ENCODE assay signal across 33 mouse cellular contexts in the genomic region with DNA sequence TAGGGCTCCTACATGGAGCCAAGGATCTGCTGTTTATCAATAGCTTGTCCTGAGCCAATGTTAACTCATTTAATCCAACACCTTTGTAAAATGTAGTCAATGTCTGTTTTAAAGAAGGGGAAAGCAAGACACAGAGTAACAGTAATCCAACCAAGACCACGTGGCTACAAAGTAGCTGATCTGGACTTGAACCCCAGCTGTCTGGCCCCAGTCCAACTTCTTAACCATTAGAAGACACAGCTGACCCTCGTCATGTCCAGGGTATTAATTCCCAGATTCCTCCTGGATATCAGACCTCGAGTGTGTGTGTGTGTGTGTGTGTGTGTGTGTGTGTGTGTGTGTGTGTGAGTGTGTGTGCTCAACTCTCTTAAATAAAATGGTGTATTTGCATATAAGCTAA. TPM values are rescaled to one million over a fixed set of nuclear protein-coding genes. Genes with fewer than 3 reads are reported as not detected.
"Had no signal": no experiment of that assay in that cellular context is flagged by ENCODE, and none has a peak within 500 bp of the region (broad histone marks: within the 10 kb centered on the region; RNA-seq: fewer than 3 reads in every experiment).

No protein-coding gene starts in this region.

- H3K4me1 ChIP-seq: embryonic facial prominence, embryonic 12.5 days had no signal

- H3K36me3 ChIP-seq: embryonic facial prominence, embryonic 10.5 days; embryonic facial prominence, embryonic 12.5 days; embryonic facial prominence, embryonic 13.5 days; embryonic facial prominence, embryonic 15.5 days; forebrain, embryonic 10.5 days; forebrain, embryonic 12.5 days; forebrain, embryonic 15.5 days had no signal

- H3K27ac ChIP-seq: embryonic facial prominence, embryonic 10.5 days; embryonic facial prominence, embryonic 12.5 days; embryonic facial prominence, embryonic 13.5 days; embryonic facial prominence, embryonic 15.5 days; forebrain, embryonic 10.5 days; forebrain, embryonic 12.5 days; forebrain, embryonic 13.5 days; forebrain, embryonic 15.5 days; gastrocnemius, adult 2 months; heart, adult 2 months had no signal

- H3K9ac ChIP-seq: embryonic facial prominence, embryonic 12.5 days; embryonic facial prominence, embryonic 13.5 days; embryonic facial prominence, embryonic 15.5 days; forebrain, embryonic 12.5 days; forebrain, embryonic 13.5 days; forebrain, embryonic 15.5 days; forebrain, postnatal 0 days had no signal

- H3K9me3 ChIP-seq: embryonic facial prominence, embryonic 10.5 days; embryonic facial prominence, embryonic 12.5 days; embryonic facial prominence, embryonic 13.5 days; embryonic facial prominence, embryonic 15.5 days; forebrain, embryonic 10.5 days; forebrain, embryonic 12.5 days; forebrain, embryonic 13.5 days; forebrain, embryonic 15.5 days had no signal

- H3K27me3 ChIP-seq: embryonic facial prominence, embryonic 12.5 days had no signal

- H3K4me2 ChIP-seq: embryonic facial prominence, embryonic 12.5 days; embryonic facial prominence, embryonic 13.5 days; embryonic facial prominence, embryonic 15.5 days; forebrain, embryonic 12.5 days; forebrain, embryonic 13.5 days; forebrain, embryonic 15.5 days had no signal

- ATAC-seq: forebrain, embryonic 13.5 days; forebrain, embryonic 14.5 days; forebrain, embryonic 15.5 days; forebrain, embryonic 16.5 days; forebrain, postnatal 0 days had no signal

- DNase-seq: cerebellum, adult 2 months; cerebellum, adult 8-10 months; cerebellum, adult 9-10 months; cerebellum, adult 9-11 months; cerebellum, postnatal 10 days; cerebellum, postnatal 14 days; cerebellum, postnatal 25 days; cerebellum, postnatal 36 days; embryo, embryonic 11 days; forebrain, postnatal 0 days; gastrocnemius, adult 2 months; gastrocnemius, postnatal 10 days; gastrocnemius, postnatal 14 days; gastrocnemius, postnatal 25 days; gastrocnemius, postnatal 36 days; heart, adult 11 months; heart, adult 18-20 months; heart, adult 2 months had no signal

- H3K4me3 ChIP-seq: embryonic facial prominence, embryonic 10.5 days; embryonic facial prominence, embryonic 12.5 days; embryonic facial prominence, embryonic 13.5 days; embryonic facial prominence, embryonic 15.5 days; erythroblast, embryonic 14.5 days; forebrain, embryonic 10.5 days; forebrain, embryonic 12.5 days; forebrain, embryonic 13.5 days; forebrain, embryonic 15.5 days; gastrocnemius, adult 2 months; heart, adult 2 months had no signal

RNA-seq across cellular contexts. Expression of a gene that starts 18.5 kb away (rescaled TPM):
- polyA plus RNA-seq: embryonic facial prominence, embryonic 10.5 days; embryonic facial prominence, embryonic 11.5 days; embryonic facial prominence, embryonic 12.5 days; embryonic facial prominence, embryonic 13.5 days; embryonic facial prominence, embryonic 14.5 days; embryonic facial prominence, embryonic 15.5 days; erythroblast, embryonic 14.5 days; forebrain, embryonic 10.5 days; forebrain, embryonic 11.5 days; forebrain, embryonic 12.5 days; forebrain, embryonic 13.5 days; forebrain, embryonic 14.5 days; forebrain, embryonic 15.5 days; forebrain, embryonic 16.5 days; forebrain, postnatal 0 days; gonadal fat pad, adult 2 months; heart, adult 2 months had no signal

RNA-seq across cellular contexts. Expression of a gene that starts 46.6 kb away (rescaled TPM):
- polyA plus RNA-seq: erythroblast, embryonic 14.5 days had no signal

RNA-seq across cellular contexts. Expression of a gene that starts 51.2 kb away (rescaled TPM):
- polyA plus RNA-seq: embryonic facial prominence, embryonic 11.5 days; erythroblast, embryonic 14.5 days had no signal
